Mouse (Mus musculus): Measurements from ENCODE around the gene Foxn3.

Foxn3 gene

DNA sequence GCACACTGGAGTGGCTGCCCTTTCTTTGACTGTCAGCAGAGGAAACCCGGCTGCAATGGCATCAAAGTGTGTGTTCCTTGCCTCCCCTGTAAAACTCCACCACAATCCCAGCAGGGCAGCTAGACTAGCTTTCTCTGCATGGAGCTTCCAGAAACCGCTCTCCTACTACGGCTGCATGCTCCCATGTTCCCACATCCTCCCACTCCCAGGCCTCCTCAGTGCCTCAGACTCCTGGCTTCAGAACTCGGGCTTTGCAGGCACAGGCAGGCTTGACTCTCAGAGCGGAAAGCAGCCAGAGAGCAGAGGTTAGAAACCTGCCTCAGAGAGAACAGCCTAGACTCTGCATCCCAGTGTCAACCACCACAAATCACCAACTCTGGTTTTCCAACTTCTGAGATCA is 147.8 kb downstream of the Foxn3 start:
- no peak for DNase-seq (ENCODE audit: low read depth, low spot score)

GRCm38 (mm10) chr12:99412496-99412895 is 150.9 kb downstream of the Foxn3 start:
- DNase-seq (ENCODE audit: low read depth, low spot score): no peak

GRCm38 (mm10) chr12:99412034-99412433 is 151.3 kb downstream of the Foxn3 start:
- no peak for DNase-seq (ENCODE audit: low read depth, low spot score)

- DNase-seq (ENCODE audit: low read depth, low spot score): no peak
These were observed 154.7 kb downstream of the Foxn3 start for GRCm38 (mm10) chr12:99408651-99409050.

- DNase-seq (ENCODE audit: low read depth, low spot score): no peak
These were observed 155.3 kb downstream of the Foxn3 start for GRCm38 (mm10) chr12:99408089-99408488.

DNA sequence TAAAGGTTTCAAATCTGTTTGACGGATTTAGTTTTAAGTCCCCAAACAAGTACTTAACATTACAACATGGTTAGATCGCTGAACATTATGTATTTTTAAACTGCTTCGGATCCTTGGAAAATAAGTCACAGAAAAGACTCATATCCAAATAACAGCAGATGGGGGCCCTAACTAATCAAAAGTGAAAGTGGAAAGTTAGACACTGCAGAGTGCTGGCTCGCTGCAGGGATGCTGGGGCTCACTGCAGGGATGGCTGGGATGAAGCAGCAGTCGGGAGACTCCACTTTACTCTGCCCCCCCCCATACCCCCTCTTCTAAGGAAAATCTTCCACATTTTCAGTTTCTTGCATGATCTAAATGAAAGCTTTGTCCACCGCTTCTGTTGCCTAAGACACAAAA is 156.1 kb downstream of the Foxn3 start:
- DNase-seq (ENCODE audit: low read depth, low spot score): no peak

GRCm38 (mm10) chr12:99406697-99407317 is 156.6 kb downstream of the Foxn3 start:
- no peak for DNase-seq (ENCODE audit: low read depth, low spot score)

DNA sequence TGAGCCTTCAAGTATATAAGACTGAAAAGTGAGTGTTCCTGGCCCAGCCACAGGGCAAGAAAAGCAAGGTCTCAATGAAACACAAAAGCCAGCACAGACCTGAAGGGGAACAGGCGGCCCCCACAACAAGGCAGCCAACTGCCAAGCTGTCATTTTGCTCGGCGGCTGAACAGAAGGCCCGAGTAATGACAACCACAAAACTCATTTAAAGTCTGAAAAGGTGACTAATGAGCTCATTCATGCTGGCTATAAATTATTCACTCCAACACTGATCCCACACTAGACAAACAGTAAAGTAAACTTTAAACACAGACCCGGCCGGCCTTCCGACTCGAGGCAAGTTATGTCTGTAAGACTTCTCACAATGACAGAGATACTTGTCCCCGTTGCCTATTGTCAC is 157.1 kb downstream of the Foxn3 start:
- DNase-seq (ENCODE audit: low read depth, low spot score): no peak

DNA sequence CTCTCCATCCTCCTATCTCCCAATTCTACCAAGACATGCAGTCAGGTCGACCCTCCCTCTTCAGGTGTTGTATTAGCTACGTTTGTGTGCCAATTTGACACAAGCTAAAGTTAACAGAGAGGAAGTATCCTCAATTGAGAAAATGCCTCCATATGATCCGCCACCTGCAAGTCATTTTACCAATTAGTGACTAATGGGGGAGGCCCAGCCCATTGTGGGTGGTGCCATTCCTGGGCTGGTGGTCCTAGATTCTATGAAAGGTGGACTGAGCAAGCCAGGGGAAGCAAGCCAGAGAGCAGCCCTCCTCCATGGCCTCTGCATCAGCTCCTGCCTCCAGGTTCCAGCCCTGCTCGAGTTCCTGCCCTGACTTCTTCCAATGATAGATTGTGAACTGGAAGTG is 158.0 kb downstream of the Foxn3 start:
- DNase-seq (ENCODE audit: low read depth, low spot score): no peak

DNA sequence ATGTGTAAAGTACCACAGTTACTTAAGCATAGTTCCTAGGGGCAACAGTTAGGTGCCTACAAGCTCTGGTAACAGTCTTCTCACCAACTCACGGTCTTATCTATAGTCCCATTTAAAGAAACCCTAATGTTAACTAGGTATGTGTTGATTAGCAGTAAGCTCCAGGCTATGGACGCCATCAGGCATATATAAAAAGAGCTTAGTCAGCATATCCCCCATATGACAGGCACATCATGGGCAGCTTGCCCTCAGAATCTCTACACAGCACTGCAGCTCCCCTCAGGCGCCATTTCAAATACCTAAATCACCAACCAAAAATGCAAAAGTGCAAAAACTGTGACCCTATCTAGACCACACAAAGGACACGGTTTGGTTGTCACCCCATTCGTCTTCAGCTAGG is 160.4 kb downstream of the Foxn3 start:
- DNase-seq (ENCODE audit: low read depth, low spot score): no peak

GRCm38 (mm10) chr12:99400907-99401306 is 162.5 kb downstream of the Foxn3 start:
- no peak for DNase-seq (ENCODE audit: low read depth, low spot score)

GRCm38 (mm10) chr12:99399575-99399974 is 163.8 kb downstream of the Foxn3 start:
- DNase-seq (ENCODE audit: low read depth, low spot score): no peak

DNA sequence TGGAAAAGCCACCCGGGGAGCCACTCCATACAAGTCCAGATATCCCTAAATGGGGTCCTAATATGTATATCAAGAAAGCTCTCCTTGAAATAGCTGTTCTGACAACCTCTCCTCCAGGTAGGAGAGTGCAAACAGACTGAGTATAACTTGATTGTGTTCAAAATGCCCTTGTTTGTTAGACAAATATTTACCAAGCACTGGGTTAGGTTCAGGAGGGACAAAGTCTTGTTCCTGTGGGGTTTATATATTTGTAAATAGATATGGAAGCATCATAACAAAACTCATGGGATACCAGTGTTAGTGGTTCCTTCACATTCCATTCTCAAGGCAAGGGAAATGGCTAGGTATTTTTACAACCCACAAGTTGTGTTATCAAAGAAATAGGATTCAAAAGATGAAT is 166.9 kb downstream of the Foxn3 start:
- DNase-seq (ENCODE audit: low read depth, low spot score): no peak

DNA sequence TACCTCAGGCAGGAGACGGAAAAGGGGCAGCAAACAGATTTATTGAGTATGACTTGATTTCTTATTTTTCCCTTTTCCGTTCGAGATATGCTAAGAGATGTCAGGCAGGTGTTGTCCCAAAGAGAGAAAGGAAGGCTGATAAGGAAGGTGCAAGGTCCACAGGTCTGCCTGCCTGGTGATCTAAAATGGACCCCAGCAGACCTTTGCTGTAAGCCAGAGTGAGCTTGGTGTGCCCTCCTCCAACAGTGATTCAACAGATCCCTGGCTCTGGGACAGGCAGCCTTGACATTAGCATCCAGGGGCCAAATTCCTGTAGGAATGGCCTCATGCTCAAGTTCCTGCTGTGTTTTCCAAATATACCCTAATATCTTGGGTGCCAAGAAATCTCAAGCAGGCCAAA is 168.3 kb downstream of the Foxn3 start:
- no peak for DNase-seq (ENCODE audit: low read depth, low spot score)

DNA sequence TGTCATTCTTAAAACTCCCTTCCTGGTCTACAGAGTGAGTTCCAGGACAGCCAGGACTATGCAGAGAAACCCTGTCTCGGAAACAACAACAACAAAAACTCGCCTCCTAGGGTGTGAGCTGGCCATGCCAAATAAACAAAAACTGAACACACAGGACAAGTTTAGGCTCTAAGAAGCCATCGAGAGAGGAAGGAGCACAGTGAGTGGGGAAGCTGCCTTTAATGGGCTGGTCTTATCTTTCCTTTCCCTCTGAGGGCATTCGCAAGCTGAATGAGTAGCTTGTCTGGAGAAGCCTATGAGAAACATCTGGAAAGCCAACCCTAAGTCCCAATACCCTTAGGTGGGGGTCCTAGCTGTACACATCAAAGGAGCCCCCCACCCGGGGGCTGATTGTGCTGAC is 168.7 kb downstream of the Foxn3 start:
- no peak for DNase-seq (ENCODE audit: low read depth, low spot score)

- no peak for DNase-seq (ENCODE audit: low read depth, low spot score)
These were observed 169.3 kb downstream of the Foxn3 start for GRCm38 (mm10) chr12:99393867-99394630.

DNA sequence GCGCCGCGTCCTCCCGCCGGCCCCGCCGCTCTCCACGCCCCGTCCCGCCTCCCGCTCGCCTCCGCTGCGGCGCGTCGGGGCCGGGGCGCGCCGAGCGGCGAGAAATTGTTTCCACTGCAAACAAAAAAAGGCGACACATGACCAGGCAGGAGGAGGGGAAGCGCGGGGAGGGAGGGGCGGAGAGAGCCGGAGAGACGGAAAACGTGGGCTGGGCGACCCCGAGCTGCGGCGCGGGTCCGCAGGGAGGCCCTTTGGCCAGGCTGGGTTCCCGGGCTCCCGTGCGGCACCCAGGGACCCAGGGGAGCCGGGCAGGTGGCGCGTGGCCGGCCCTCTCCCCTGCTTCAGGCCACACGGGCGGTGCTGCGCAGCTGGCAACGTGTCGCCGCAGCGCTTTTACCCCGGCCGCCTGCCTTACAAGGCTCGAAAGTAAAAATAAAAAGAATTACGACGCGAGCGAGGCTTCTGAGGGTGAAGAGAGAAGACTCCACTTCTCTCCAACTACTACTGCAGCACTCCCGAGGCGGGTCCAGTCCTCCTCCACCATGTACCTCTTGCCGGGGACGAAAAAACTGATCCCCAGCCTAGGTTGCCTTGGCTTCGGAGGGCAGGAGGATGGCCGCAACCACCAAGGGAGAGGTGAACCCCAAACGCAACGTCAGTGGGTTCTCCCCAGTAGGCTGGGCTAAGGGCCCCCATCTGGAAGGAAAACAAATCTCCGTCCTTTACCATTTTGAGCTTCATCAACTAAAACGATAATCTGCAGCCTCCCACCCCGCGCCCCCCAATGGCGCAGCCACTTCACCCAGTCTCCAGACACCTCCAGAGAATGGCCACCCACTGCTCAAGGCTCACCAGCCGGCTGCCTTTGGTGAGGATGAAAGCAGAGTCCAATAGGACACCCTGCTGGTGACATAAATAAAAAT is 170.2 kb downstream of the Foxn3 start:
- DNase-seq (ENCODE audit: low read depth, low spot score): peak; percentile 73

DNA sequence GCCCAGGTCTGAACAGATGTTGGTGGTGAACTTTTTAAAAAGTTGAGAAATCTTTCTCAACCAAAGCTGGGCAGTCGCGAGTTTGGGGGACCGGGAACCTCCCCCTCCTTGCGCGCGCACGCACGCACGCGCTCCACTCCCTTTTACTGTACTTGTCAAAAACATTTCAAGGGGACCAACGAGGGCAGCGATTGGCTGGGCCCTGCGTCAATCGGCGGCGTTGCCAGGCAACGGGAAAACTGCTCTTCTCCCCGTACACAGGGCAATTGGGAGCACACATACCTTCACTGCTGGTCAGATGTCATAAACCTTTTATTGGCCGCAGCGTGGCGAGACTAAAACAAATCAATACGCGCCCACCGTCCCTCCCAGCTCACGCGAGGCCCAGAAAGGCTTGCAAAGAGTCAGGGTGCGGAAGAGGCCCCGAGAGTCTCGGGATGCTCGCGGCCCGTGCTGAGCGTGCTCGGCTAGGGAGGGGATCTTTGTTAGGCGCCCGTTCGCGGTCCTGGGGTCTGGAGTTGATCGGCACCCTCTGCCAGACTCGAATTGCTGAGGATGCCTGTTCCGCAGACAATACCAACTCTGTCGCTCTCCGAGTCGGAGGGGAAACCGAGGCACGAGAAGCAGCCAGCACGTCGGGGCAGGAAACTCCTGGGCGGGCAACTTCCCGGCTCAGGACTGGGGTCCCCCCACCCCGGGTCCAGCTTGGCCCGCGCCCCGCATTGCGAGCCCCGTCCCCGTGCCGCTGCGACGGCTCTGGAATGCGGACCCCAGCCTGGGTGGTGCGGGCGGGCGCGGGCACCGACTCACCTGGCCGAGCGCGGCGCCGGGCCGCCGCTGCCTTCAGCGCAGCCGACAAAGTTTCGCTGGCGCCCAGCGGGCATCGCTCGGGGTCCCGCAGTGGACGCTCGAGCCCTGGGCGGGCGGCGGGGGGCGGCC is 171.2 kb downstream of the Foxn3 start:
- peak; percentile 91 for DNase-seq (ENCODE audit: low read depth, low spot score)

DNA sequence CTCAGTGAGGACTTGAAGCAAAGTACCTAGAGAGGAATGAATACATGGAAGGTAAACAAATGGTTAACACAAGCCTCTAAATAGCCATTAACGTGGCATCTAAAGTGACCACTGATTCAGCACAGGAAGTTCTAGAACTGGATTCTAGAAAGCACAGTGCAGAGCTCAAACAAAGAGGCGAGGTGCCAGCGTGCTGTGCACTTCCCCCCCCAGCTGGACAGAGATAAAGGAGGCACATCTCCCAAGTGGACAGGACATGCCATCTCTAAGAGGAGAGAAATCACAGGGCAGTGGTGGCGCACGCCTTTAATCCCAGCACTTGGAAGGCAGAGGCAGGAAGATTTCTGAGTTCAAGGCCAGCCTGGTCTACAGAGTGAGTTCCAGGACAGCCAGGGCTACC is 173.0 kb downstream of the Foxn3 start:
- DNase-seq (ENCODE audit: low read depth, low spot score): no peak

GRCm38 (mm10) chr12:99389244-99389643 is 174.1 kb downstream of the Foxn3 start:
- no peak for DNase-seq (ENCODE audit: low read depth, low spot score)

Data from retina, postnatal 7 days (tissue).